Mouse (Mus musculus): ENCODE measurements around the gene March7.

Gene March7

GRCm38 (mm10) chr2:60214683-60215082, 5.0 kb downstream of the March7 start:
- DNase-seq (ENCODE audit: low spot score in 2 of 2) = no peak

GRCm38 (mm10) chr2:60216547-60217153, 7.0 kb downstream of the March7 start:
- DNase-seq (ENCODE audit: low spot score in 2 of 2) = no peak

GRCm38 (mm10) chr2:60217620-60218019, 7.9 kb downstream of the March7 start:
- DNase-seq (ENCODE audit: low spot score in 2 of 2) = no peak

GRCm38 (mm10) chr2:60221236-60221635, 11.5 kb downstream of the March7 start:
- no peak for DNase-seq (ENCODE audit: low spot score in 2 of 2)

GRCm38 (mm10) chr2:60221954-60222353, 12.3 kb downstream of the March7 start:
- DNase-seq (ENCODE audit: low spot score in 2 of 2) = no peak

- DNase-seq (ENCODE audit: low spot score in 2 of 2) = no peak
These were observed 13.8 kb downstream of the March7 start for GRCm38 (mm10) chr2:60223489-60223888.

- no peak for DNase-seq (ENCODE audit: low spot score in 2 of 2)
These were observed 18.8 kb downstream of the March7 start for GRCm38 (mm10) chr2:60228470-60228869.

- DNase-seq (ENCODE audit: low spot score in 2 of 2) = no peak
These were observed 20.7 kb downstream of the March7 start for GRCm38 (mm10) chr2:60230361-60230760.

GRCm38 (mm10) chr2:60233147-60233546, 23.5 kb downstream of the March7 start:
- DNase-seq (ENCODE audit: low spot score in 2 of 2) = no peak

- DNase-seq (ENCODE audit: low spot score in 2 of 2) = no peak
These were observed 24.8 kb downstream of the March7 start for GRCm38 (mm10) chr2:60234506-60234905.

- no peak for DNase-seq (ENCODE audit: low spot score in 2 of 2)
These were observed 43.1 kb downstream of the March7 start for GRCm38 (mm10) chr2:60252782-60253181.

- DNase-seq (ENCODE audit: low spot score in 2 of 2) = no peak
These were observed 43.8 kb downstream of the March7 start for GRCm38 (mm10) chr2:60253506-60253905.

GRCm38 (mm10) chr2:60256751-60257150, 47.1 kb downstream of the March7 start:
- DNase-seq (ENCODE audit: low spot score in 2 of 2) = no peak

- no peak for DNase-seq (ENCODE audit: low spot score in 2 of 2)
These were observed 49.5 kb downstream of the March7 start for GRCm38 (mm10) chr2:60259186-60259585.

- no peak for DNase-seq (ENCODE audit: low spot score in 2 of 2)
These were observed 51.1 kb downstream of the March7 start for GRCm38 (mm10) chr2:60260621-60261350.

- no peak for DNase-seq (ENCODE audit: low spot score in 2 of 2)
These were observed 57.9 kb downstream of the March7 start for GRCm38 (mm10) chr2:60267567-60267966.

GRCm38 (mm10) chr2:60269856-60270479, 60.3 kb downstream of the March7 start:
- no peak for DNase-seq (ENCODE audit: low spot score in 2 of 2)

GRCm38 (mm10) chr2:60278627-60279026, 68.9 kb downstream of the March7 start:
- no peak for DNase-seq (ENCODE audit: low spot score in 2 of 2)

GRCm38 (mm10) chr2:60282625-60283024, 72.9 kb downstream of the March7 start:
- no peak for DNase-seq (ENCODE audit: low spot score in 2 of 2)

GRCm38 (mm10) chr2:60283208-60283750, 73.6 kb downstream of the March7 start:
- DNase-seq (ENCODE audit: low spot score in 2 of 2) = no peak

GRCm38 (mm10) chr2:60283751-60284466, 74.2 kb downstream of the March7 start:
- peak; percentile 53 to 71 for DNase-seq (ENCODE audit: low spot score in 2 of 2)

GRCm38 (mm10) chr2:60284467-60284821, 74.8 kb downstream of the March7 start, which contains the start of gene Cd302:
Gene Cd302, minus strand, starts transcription at chr2:60284488.
- DNase-seq (ENCODE audit: low spot score in 2 of 2) = no peak
